Mouse (Mus musculus): Measurements from ENCODE around the gene Dmkn. TPM values are rescaled to one million over a fixed set of nuclear protein-coding genes. Genes with fewer than 3 reads are reported as not detected.
"Not testable (repeated sequence)": the region's sequence is repeated elsewhere in the genome, so short reads cannot be mapped to it uniquely, and the experiment has no call there.

Gene Dmkn
- polyA plus RNA-seq (2015; fragmentation: Nextera tagmentation; extraction: Ambion mirVana): 2.0 and 3.0 TPM in 2 replicates

GRCm38 (mm10) chr7:30763456-30763855, at the start of gene Dmkn:
Gene Dmkn (plus strand): TSS chr7:30763756.
- H3K9me3 ChIP-seq: no peaks in the 10 kb centered on the region
- ATAC-seq (ENCODE audit: low FRiP score, low read depth): no peak
- H3K4me3 ChIP-seq: no peak within 1 kb of the TSS
- no peaks in the 10 kb centered on the region for H3K36me3 ChIP-seq
- no peak within 1 kb of the TSS for H3K27ac ChIP-seq (replicated peaks)
- no peak within 1 kb of the TSS for H3K9ac ChIP-seq
- no peaks in the 10 kb centered on the region for H3K4me1 ChIP-seq (replicated peaks)
- WGBS: 53% methylated on average over 5 of the region's 5 CpGs
- no peak within 1 kb of the TSS for H3K4me2 ChIP-seq
- H3K27me3 ChIP-seq: no peaks in the 10 kb centered on the region

- Histone ChIP-seq H3K4me2 (peak overlapping the region; percentile 66), H3K27ac (replicated peaks) (no peak overlapping the region), H3K27me3 (peaks cover 29% of the 10 kb centered on the region), H3K9ac (peak overlapping the region; percentile 34; the same call in 1 of the 2 replicates), H3K9me3 (no peaks in the 10 kb centered on the region), H3K4me1 (replicated peaks) (peaks cover 10% of the 10 kb centered on the region), H3K36me3 (no peaks in the 10 kb centered on the region), H3K4me3 (peak overlapping the region; percentile 41)
- WGBS: 2% methylated on average over 43 of the region's 43 CpGs
- ATAC-seq (ENCODE audit: low FRiP score, low read depth): peak; percentile 95
Measured at GRCm38 (mm10) chr7:30717006-30717715, 46.4 kb upstream of the Dmkn start.

- 10% methylated on average over 14 of the region's 14 CpGs for WGBS
- H3K4me2 ChIP-seq: peak overlapping the region; percentile 66
- H3K4me3 ChIP-seq: peak overlapping the region; percentile 41
- peaks cover 10% of the 10 kb centered on the region for H3K4me1 ChIP-seq (replicated peaks)
- no peak for ATAC-seq (ENCODE audit: low FRiP score, low read depth)
- peaks cover 29% of the 10 kb centered on the region for H3K27me3 ChIP-seq
- H3K27ac ChIP-seq (replicated peaks): no peak overlapping the region
- H3K9ac ChIP-seq: peak overlapping the region; percentile 34; the same call in 1 of the 2 replicates
- no peaks in the 10 kb centered on the region for H3K36me3 ChIP-seq
- H3K9me3 ChIP-seq: no peaks in the 10 kb centered on the region
Measured at GRCm38 (mm10) chr7:30717716-30718046, 45.9 kb upstream of the Dmkn start.

- Histone ChIP-seq H3K4me2 (no peak overlapping the region), H3K9ac (no peak overlapping the region), H3K4me3 (no peak overlapping the region), H3K9me3 (no peaks in the 10 kb centered on the region), H3K27me3 (peaks cover 23% of the 10 kb centered on the region), H3K36me3 (no peaks in the 10 kb centered on the region), H3K27ac (replicated peaks) (no peak overlapping the region), H3K4me1 (replicated peaks) (peaks cover 10% of the 10 kb centered on the region)
- no peak for ATAC-seq (ENCODE audit: low FRiP score, low read depth)
- 92% methylated on average over 5 of the region's 5 CpGs for WGBS
Measured at GRCm38 (mm10) chr7:30719669-30720068, 43.9 kb upstream of the Dmkn start.

GRCm38 (mm10) chr7:30721286-30721685, 42.3 kb upstream of the Dmkn start:
- Histone ChIP-seq H3K36me3 (no peaks in the 10 kb centered on the region), H3K9me3 (no peaks in the 10 kb centered on the region), H3K4me3 (no peak overlapping the region), H3K9ac (no peak overlapping the region), H3K4me1 (replicated peaks) (peaks cover 10% of the 10 kb centered on the region), H3K27ac (replicated peaks) (no peak overlapping the region), H3K27me3 (peaks cover 16% of the 10 kb centered on the region), H3K4me2 (no peak overlapping the region)
- 69% methylated on average over 7 of the region's 7 CpGs for WGBS
- ATAC-seq (ENCODE audit: low FRiP score, low read depth): no peak

- H3K4me1 ChIP-seq (replicated peaks): peaks cover 8% of the 10 kb centered on the region
- no peak overlapping the region for H3K9ac ChIP-seq
- no peaks in the 10 kb centered on the region for H3K27me3 ChIP-seq
- H3K27ac ChIP-seq (replicated peaks): no peak overlapping the region
- H3K9me3 ChIP-seq: no peaks in the 10 kb centered on the region
- H3K4me2 ChIP-seq: no peak overlapping the region
- ATAC-seq (ENCODE audit: low FRiP score, low read depth): no peak
- H3K36me3 ChIP-seq: peaks cover 8% of the 10 kb centered on the region
- 68% methylated on average over 6 of the region's 6 CpGs for WGBS
- no peak overlapping the region for H3K4me3 ChIP-seq
Measured at GRCm38 (mm10) chr7:30723274-30723953, 40.1 kb upstream of the Dmkn start.

- Histone ChIP-seq H3K27ac (replicated peaks) (no peak overlapping the region), H3K4me3 (peak overlapping the region; percentile 72), H3K27me3 (no peaks in the 10 kb centered on the region), H3K4me2 (peak overlapping the region; percentile 83), H3K4me1 (replicated peaks) (peaks cover 33% of the 10 kb centered on the region), H3K36me3 (peaks cover 8% of the 10 kb centered on the region), H3K9ac (peak overlapping the region; percentile 87), H3K9me3 (no peaks in the 10 kb centered on the region)
- WGBS: 88% methylated on average over 6 of the region's 6 CpGs
- no peak for ATAC-seq (ENCODE audit: low FRiP score, low read depth)
Measured at GRCm38 (mm10) chr7:30728214-30728613, 35.3 kb upstream of the Dmkn start.

- peak overlapping the region; percentile 89 for H3K27ac ChIP-seq (replicated peaks)
- peak overlapping the region; percentile 72 for H3K4me3 ChIP-seq
Measured at GRCm38 (mm10) chr7:30728739-30729395, 34.7 kb upstream of the Dmkn start.

GRCm38 (mm10) chr7:30729396-30730063, 34.0 kb upstream of the Dmkn start, which contains the start of gene Tmem147:
Gene Tmem147 (minus strand): TSS chr7:30729540.
- Histone ChIP-seq H3K4me3 (peak within 1 kb of the TSS; percentile 72), H3K9me3 (no peaks in the 10 kb centered on the region), H3K4me1 (replicated peaks) (peaks cover 33% of the 10 kb centered on the region), H3K27ac (replicated peaks) (peak within 1 kb of the TSS; percentile 89), H3K9ac (peak within 1 kb of the TSS; percentile 87), H3K27me3 (no peaks in the 10 kb centered on the region), H3K4me2 (peak within 1 kb of the TSS; percentile 83), H3K36me3 (peaks cover 8% of the 10 kb centered on the region)
- peak; percentile 96 for ATAC-seq (ENCODE audit: low FRiP score, low read depth)
- WGBS: under 1% methylated on average over 60 of the region's 60 CpGs

More at GRCm38 (mm10) chr7:30728739-30729395, 34.7 kb upstream of the Dmkn start:
- Histone ChIP-seq H3K27me3 (no peaks in the 10 kb centered on the region), H3K4me1 (replicated peaks) (peaks cover 33% of the 10 kb centered on the region), H3K4me2 (peak overlapping the region; percentile 83), H3K9ac (peak overlapping the region; percentile 87), H3K36me3 (peaks cover 8% of the 10 kb centered on the region), H3K9me3 (no peaks in the 10 kb centered on the region)
- 9% methylated on average over 26 of the region's 26 CpGs for WGBS
- ATAC-seq (ENCODE audit: low FRiP score, low read depth): peak; percentile 61

- Histone ChIP-seq H3K4me3 (peak overlapping the region; percentile 72), H3K27ac (replicated peaks) (peak overlapping the region; percentile 89), H3K4me2 (peak overlapping the region; percentile 83), H3K9ac (peak overlapping the region; percentile 87), H3K4me1 (replicated peaks) (peaks cover 33% of the 10 kb centered on the region)
- not testable (repeated sequence) for H3K27me3 ChIP-seq, H3K36me3 ChIP-seq, H3K9me3 ChIP-seq
- 0 out of 2 replicates have a peak, but pooled peaks have one; percentile 8 for ATAC-seq (ENCODE audit: low FRiP score, low read depth)
- 5% methylated on average over 20 of the region's 22 CpGs for WGBS
Measured at GRCm38 (mm10) chr7:30730064-30730722, 33.4 kb upstream of the Dmkn start.

GRCm38 (mm10) chr7:30736211-30736610, 27.3 kb upstream of the Dmkn start:
- H3K27ac ChIP-seq (replicated peaks): no peak overlapping the region
- H3K4me1 ChIP-seq (replicated peaks): peaks cover 10% of the 10 kb centered on the region
- no peak overlapping the region for H3K4me3 ChIP-seq
- no peak overlapping the region for H3K4me2 ChIP-seq
- no peaks in the 10 kb centered on the region for H3K27me3 ChIP-seq
- 90% methylated on average over 3 of the region's 3 CpGs for WGBS
- no peak overlapping the region for H3K9ac ChIP-seq
- no peaks in the 10 kb centered on the region for H3K9me3 ChIP-seq
- ATAC-seq (ENCODE audit: low FRiP score, low read depth): no peak
- peaks cover 19% of the 10 kb centered on the region for H3K36me3 ChIP-seq

Data from hindbrain, embryonic 15.5 days (tissue).